Comparison of ENCODE assay signal across 8 mouse cellular contexts in genomic region chr13:23307069-23307814, GRCm38 (mm10).
DNase-seq lines count a peak whose midpoint lies in the region; ATAC-seq lines count a peak whose summit lies in the region.

No protein-coding gene starts in this region.

- peak overlapping the region; percentile 20 for H3K4me3 ChIP-seq in hindbrain, embryonic 12.5 days
- peak overlapping the region; percentile 27 for H3K4me3 ChIP-seq in midbrain, embryonic 12.5 days

- H3K27me3 ChIP-seq in hindbrain, embryonic 12.5 days: peaks cover 58% of the 10 kb centered on the region
- peaks cover 59% of the 10 kb centered on the region for H3K27me3 ChIP-seq in midbrain, embryonic 12.5 days

- peaks cover 5% of the 10 kb centered on the region for H3K4me1 ChIP-seq in hindbrain, embryonic 12.5 days
- peaks cover 5% of the 10 kb centered on the region; the same call in 1 of the 2 replicates for H3K4me1 ChIP-seq in midbrain, embryonic 12.5 days

- 2% methylated on average over 24 of the region's 24 CpGs for WGBS in hindbrain, embryonic 12.5 days
- 2% methylated on average over 24 of the region's 24 CpGs for WGBS in midbrain, embryonic 12.5 days

- H3K27ac ChIP-seq in hindbrain, embryonic 12.5 days: no peak overlapping the region
- H3K27ac ChIP-seq in midbrain, embryonic 12.5 days (replicated peaks): no peak overlapping the region

- peak; percentile 24 to 26 for DNase-seq in cerebellum, postnatal 10 days
- no peak for DNase-seq in cerebellum, adult 8-10 months
- DNase-seq in right cerebral cortex, postnatal 10 days (ENCODE audit: low spot score in 2 of 2): peak; percentile 48 to 65
- no peak for DNase-seq in right cerebral cortex, postnatal 14 days
- no peak for DNase-seq in urinary bladder, postnatal 4 days (ENCODE audit: low spot score in 2 of 2)
- no peak for DNase-seq in thymus, adult 18-20 months

- peak overlapping the region; percentile 46 for H3K4me2 ChIP-seq in hindbrain, embryonic 12.5 days (replicated peaks)
- peak overlapping the region; percentile 38 for H3K4me2 ChIP-seq in midbrain, embryonic 12.5 days (replicated peaks)

- ATAC-seq in hindbrain, embryonic 12.5 days (ENCODE audit: low FRiP score): no peak
- peak; percentile 28; the same call in 1 of the 2 replicates for ATAC-seq in midbrain, embryonic 12.5 days (ENCODE audit: low FRiP score, low read depth)

- no peaks in the 10 kb centered on the region for H3K36me3 ChIP-seq in hindbrain, embryonic 12.5 days
- H3K36me3 ChIP-seq in midbrain, embryonic 12.5 days: no peaks in the 10 kb centered on the region

- H3K9ac ChIP-seq in hindbrain, embryonic 12.5 days: no peak overlapping the region
- no peak overlapping the region for H3K9ac ChIP-seq in midbrain, embryonic 12.5 days (replicated peaks)

- no peaks in the 10 kb centered on the region for H3K9me3 ChIP-seq in hindbrain, embryonic 12.5 days (replicated peaks)
- H3K9me3 ChIP-seq in midbrain, embryonic 12.5 days: no peaks in the 10 kb centered on the region

Comparison
In these comparisons a context has a peak if more than half of its experiments do, and no peak if none do; other contexts are left out.
1. DNase-seq: peak in cerebellum, postnatal 10 days (2 of 2) and right cerebral cortex, postnatal 10 days (2 of 2); none in cerebellum, adult 8-10 months (single experiment), right cerebral cortex, postnatal 14 days (single experiment), urinary bladder, postnatal 4 days (0 of 2) and thymus, adult 18-20 months (0 of 2).